Mouse (Mus musculus): Measurements from ENCODE around the gene Capn13. TPM values are rescaled to one million over a fixed set of nuclear protein-coding genes. Genes with fewer than 3 reads are reported as not detected.

The Capn13 gene
- 0.13 and 0.58 TPM in 2 replicates for polyA plus RNA-seq (2012; rRNA removed)

DNA sequence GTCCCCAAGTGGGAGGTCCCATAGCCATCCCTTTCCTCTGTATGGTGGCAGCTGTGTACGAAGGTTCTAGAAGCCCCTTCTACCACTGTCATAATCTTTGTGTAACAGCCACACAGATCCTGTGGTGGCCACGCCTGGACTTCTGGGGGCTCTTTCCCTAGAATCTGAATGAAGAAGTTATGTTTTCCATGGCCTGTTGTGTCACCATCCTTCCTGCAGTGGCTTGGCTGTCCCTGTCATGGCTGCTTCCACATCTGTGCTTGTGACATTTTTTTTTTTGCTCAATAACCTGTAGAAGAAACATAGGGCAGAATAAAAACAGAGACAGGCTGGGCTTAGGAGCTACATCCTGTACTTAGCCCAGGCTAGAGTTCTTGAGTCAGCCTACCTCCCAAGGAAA lies at the start of gene Capn13:
Gene Capn13 (minus strand): TSS at position 5 of the 400 bp plus-strand sequence.
- DNase-seq: no peak
- Histone ChIP-seq H3K4me1 (ENCODE audit: control insufficient read depth, insufficient read depth, low read length) (no peaks in the 10 kb centered on the region), H3K4me3 (replicated peaks; ENCODE audit: extremely low read depth, low read depth, low read length) (no peak within 1 kb of the TSS)
- WGBS: 78% methylated on average over 2 of the region's 2 CpGs
- TF ChIP-seq CTCF (IDR thresholded peaks at IDR 0.05; ENCODE audit: insufficient read depth, low read length) (no peak), POLR2A (IDR thresholded peaks at IDR 0.05; ENCODE audit: borderline replicate concordance, extremely low read depth, low read depth, low read length) (no peak)

DNA sequence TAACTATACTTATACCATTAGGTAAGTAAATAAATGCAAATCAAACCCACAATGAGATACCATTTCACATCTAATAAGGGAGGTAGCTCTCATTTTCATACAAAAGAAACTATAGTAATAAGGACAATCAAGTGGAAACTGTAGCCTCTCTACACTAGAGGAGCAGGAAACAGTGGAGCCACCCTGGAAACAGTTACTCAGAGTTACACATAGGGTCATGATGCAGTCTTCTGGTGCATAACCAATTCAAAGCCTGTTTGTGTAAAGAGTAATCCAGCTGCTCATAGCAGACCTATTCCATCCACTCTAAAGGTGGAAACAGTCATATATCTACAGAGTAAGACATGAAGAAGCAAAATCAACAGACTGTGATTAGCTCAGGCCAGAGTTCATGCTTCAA lies 48.4 kb upstream of the Capn13 start:
- H3K4me1 ChIP-seq (ENCODE audit: control insufficient read depth, insufficient read depth, low read length): no peaks in the 10 kb centered on the region
- TF ChIP-seq CTCF (IDR thresholded peaks at IDR 0.05; ENCODE audit: insufficient read depth, low read length) (no peak), POLR2A (IDR thresholded peaks at IDR 0.05; ENCODE audit: borderline replicate concordance, extremely low read depth, low read depth, low read length) (no peak)
- H3K4me3 ChIP-seq (replicated peaks; ENCODE audit: extremely low read depth, low read depth, low read length): no peak overlapping the region
- DNase-seq: no peak

DNA sequence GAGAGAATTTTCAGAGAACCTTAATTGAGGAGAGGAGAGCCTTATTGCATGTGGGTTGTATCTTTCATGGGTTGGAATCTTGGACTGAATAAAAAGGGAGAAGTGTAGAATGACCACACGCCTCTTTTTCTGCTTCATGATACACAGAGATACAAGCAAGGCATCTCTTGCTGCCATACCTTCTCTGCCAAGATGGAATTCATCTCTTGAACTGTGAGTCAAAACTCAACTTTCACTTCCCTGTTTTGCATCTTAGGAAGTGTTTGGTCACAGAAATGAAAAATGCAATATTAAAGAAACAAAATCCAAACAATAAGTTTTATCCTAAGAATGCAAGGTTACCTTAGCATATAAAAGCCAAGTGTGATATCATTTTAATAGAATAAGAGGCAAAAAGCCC lies 40.1 kb upstream of the Capn13 start:
- no peak for TF ChIP-seq POLR2A (IDR thresholded peaks at IDR 0.05; ENCODE audit: borderline replicate concordance, extremely low read depth, low read depth, low read length)
- no peak for TF ChIP-seq CTCF (IDR thresholded peaks at IDR 0.05; ENCODE audit: insufficient read depth, low read length)
- H3K4me1 ChIP-seq (ENCODE audit: control insufficient read depth, insufficient read depth, low read length): no peaks in the 10 kb centered on the region
- H3K4me3 ChIP-seq (replicated peaks; ENCODE audit: extremely low read depth, low read depth, low read length): no peak overlapping the region
- DNase-seq: no peak
- WGBS: 79% methylated on average over 1 of the region's 1 CpGs

DNA sequence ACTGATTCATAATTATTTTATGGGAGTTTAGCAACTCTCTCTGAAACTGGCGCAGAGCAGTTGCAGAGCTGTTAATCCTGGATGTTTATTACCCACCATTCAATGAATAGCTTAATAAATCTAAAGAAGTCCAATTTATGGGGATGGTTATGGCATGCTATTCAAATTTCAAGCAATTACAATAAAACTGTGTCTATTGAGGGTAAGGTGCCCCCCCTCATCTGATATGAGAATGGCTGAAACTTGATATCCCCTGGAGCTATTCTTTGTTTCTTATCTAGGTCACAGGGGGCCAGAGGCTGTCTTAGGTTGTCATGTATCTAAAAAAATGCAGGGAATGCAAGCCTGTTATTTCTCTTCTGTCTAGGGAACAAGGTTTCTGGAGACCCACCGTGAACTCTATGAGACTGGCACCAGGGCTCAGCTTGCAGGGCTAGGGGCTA lies 31.9 kb upstream of the Capn13 start:
- 46% methylated on average over 2 of the region's 2 CpGs for WGBS
- DNase-seq: no peak
- H3K4me3 ChIP-seq (replicated peaks; ENCODE audit: extremely low read depth, low read depth, low read length): no peak overlapping the region
- H3K4me1 ChIP-seq (ENCODE audit: control insufficient read depth, insufficient read depth, low read length): no peaks in the 10 kb centered on the region
- TF ChIP-seq CTCF (IDR thresholded peaks at IDR 0.05; ENCODE audit: insufficient read depth, low read length) (no peak), POLR2A (IDR thresholded peaks at IDR 0.05; ENCODE audit: borderline replicate concordance, extremely low read depth, low read depth, low read length) (no peak)

DNA sequence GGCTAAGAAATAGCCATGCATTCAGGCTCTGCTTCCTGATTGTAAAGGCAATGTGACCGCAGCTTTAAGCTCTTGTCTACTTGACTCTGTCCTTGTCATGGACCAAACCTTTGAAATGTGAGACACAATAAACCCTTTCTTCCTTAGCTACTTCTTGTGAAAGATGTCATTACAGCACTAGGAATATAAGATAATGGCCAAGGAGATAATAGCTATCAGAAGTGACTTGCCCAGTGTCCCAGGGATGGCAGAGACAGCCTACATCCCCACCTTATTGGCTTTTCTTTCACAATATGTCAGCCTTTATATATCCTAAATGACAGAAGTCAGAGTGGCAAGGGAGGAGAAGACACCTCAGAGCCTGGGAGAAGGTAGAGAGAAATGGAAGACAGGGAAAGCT lies 31.4 kb upstream of the Capn13 start:
- Histone ChIP-seq H3K4me3 (replicated peaks; ENCODE audit: extremely low read depth, low read depth, low read length) (no peak overlapping the region), H3K4me1 (ENCODE audit: control insufficient read depth, insufficient read depth, low read length) (no peaks in the 10 kb centered on the region)
- DNase-seq: no peak
- WGBS: 84% methylated on average over 1 of the region's 1 CpGs
- TF ChIP-seq POLR2A (IDR thresholded peaks at IDR 0.05; ENCODE audit: borderline replicate concordance, extremely low read depth, low read depth, low read length) (no peak), CTCF (IDR thresholded peaks at IDR 0.05; ENCODE audit: insufficient read depth, low read length) (no peak)

DNA sequence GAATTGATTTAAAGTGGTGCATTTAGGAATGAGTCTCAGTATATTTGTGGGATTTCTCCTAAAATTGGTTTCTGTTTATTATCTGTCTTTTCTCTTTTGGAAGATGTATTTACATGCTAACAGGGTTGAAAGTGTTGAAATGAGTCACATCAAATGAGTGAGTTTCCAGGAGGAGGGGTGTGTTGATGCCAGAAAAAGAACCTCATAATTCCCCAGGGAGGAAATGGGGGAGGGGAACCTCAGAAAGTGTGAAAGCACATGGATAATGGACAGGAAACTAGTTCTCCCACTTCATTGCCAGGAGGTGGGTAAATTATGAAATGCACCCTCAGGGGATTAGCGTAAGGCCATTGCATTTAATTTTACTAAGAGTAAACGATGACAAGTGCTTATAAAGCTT lies 16.7 kb upstream of the Capn13 start:
- no peak for TF ChIP-seq POLR2A (IDR thresholded peaks at IDR 0.05; ENCODE audit: borderline replicate concordance, extremely low read depth, low read depth, low read length)
- TF ChIP-seq CTCF (IDR thresholded peaks at IDR 0.05; ENCODE audit: insufficient read depth, low read length): no peak
- Histone ChIP-seq H3K4me3 (replicated peaks; ENCODE audit: extremely low read depth, low read depth, low read length) (no peak overlapping the region), H3K4me1 (ENCODE audit: control insufficient read depth, insufficient read depth, low read length) (no peaks in the 10 kb centered on the region)
- DNase-seq: no peak
- 28% methylated on average over 2 of the region's 2 CpGs for WGBS

DNA sequence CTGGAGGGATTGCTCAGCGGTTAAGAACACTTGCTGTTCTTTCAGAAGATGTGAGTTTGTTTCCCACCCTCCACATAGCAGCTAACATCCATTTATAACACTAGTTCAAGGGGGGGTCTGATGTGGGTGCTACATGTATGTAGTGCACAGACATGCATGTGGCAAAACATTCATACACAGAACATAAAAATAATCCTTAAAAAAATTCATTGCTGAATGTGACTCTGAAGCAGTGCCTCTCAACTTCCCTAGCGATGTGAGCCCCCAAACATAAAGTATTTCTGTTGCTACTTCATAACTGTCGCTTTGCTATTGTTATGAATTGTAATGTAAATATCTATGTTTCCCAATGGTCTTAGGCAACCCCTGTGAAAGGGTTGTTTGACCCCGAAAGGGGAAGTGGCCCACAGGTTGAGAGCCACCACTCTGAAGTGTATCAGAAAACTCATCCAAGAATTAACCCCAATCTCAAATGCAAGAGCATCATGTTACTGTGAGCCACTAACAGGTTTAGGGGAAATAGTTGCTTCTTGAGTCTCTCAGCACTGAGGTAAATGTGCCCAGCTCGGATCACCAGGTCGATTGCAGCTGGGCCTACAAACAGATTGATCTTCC lies 15.6 kb upstream of the Capn13 start:
- Histone ChIP-seq H3K4me3 (replicated peaks; ENCODE audit: extremely low read depth, low read depth, low read length) (no peak overlapping the region), H3K4me1 (ENCODE audit: control insufficient read depth, insufficient read depth, low read length) (no peaks in the 10 kb centered on the region)
- WGBS: 54% methylated on average over 6 of the region's 6 CpGs
- TF ChIP-seq POLR2A (IDR thresholded peaks at IDR 0.05; ENCODE audit: borderline replicate concordance, extremely low read depth, low read depth, low read length) (no peak), CTCF (IDR thresholded peaks at IDR 0.05; ENCODE audit: insufficient read depth, low read length) (no peak)
- DNase-seq: no peak

DNA sequence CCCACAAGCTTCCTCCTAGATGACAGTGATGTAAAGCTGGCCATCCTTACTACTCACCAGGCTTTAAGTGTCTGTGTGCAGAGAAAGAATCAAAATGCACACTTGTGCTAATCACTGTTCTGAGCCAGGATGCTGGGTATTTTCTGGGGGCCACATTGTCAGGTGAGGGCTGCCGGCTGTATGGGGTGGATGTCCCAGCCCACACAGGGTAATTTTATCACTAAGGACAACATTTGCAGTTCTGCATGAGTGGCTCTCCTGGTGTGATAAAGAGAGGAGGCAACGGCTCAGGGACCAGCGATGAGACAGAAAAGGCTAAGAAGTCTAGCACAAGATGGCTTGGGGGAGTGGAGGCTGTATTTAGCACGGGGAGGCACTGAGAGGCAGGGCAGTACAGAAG lies 11.2 kb upstream of the Capn13 start:
- WGBS: 38% methylated on average over 4 of the region's 4 CpGs
- no peaks in the 10 kb centered on the region for H3K4me1 ChIP-seq (ENCODE audit: control insufficient read depth, insufficient read depth, low read length)
- no peak for TF ChIP-seq CTCF (IDR thresholded peaks at IDR 0.05; ENCODE audit: insufficient read depth, low read length)
- TF ChIP-seq POLR2A (IDR thresholded peaks at IDR 0.05; ENCODE audit: borderline replicate concordance, extremely low read depth, low read depth, low read length): no peak
- no peak overlapping the region for H3K4me3 ChIP-seq (replicated peaks; ENCODE audit: extremely low read depth, low read depth, low read length)
- no peak for DNase-seq

DNA sequence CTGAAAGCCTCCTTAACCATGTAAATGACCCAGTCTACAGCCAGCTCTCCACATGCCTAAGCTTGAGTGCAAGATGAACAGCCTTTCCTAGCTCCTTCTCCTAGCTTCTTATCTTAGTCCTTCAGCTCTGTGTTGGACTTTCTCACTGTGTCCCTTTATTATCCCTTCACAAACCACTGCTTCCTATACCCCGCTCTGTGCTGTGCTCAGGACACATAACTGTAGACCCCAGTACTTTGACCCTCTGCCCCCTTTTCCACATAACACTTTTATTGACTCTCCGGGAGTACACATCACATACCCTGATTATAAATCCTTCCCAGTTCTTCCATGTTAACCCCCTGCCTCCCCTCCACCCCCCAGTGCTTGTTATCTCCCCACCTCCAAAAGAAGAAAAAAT lies 606 bp upstream of the Capn13 start:
- TF ChIP-seq CTCF (IDR thresholded peaks at IDR 0.05; ENCODE audit: insufficient read depth, low read length): no peak
- no peak for TF ChIP-seq POLR2A (IDR thresholded peaks at IDR 0.05; ENCODE audit: borderline replicate concordance, extremely low read depth, low read depth, low read length)
- Histone ChIP-seq H3K4me3 (replicated peaks; ENCODE audit: extremely low read depth, low read depth, low read length) (no peak overlapping the region), H3K4me1 (ENCODE audit: control insufficient read depth, insufficient read depth, low read length) (no peaks in the 10 kb centered on the region)
- no peak for DNase-seq
- 69% methylated on average over 2 of the region's 2 CpGs for WGBS

DNA sequence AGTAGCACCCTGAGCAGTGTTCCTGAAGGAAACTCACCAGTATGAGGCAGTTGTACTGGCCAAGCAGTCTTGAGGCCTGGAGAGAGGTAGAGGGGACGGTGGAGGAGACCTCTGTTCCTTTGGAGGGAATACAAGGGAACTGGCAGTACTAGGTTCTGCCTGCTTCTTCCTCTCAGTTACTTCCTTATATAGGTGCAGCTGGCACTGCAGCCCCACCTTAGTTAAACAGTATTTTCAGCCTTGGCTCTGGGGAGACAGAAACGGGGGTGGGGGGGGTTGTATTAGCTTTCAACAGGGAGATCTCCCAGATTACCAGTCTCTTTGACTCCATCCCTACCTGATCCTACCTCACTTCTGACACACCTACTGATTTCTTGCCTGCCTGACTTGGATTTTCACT lies 1.5 kb downstream of the Capn13 start:
- Histone ChIP-seq H3K4me1 (ENCODE audit: control insufficient read depth, insufficient read depth, low read length) (no peaks in the 10 kb centered on the region), H3K4me3 (replicated peaks; ENCODE audit: extremely low read depth, low read depth, low read length) (no peak overlapping the region)
- WGBS: 32% methylated on average over 2 of the region's 2 CpGs
- TF ChIP-seq CTCF (IDR thresholded peaks at IDR 0.05; ENCODE audit: insufficient read depth, low read length) (no peak), POLR2A (IDR thresholded peaks at IDR 0.05; ENCODE audit: borderline replicate concordance, extremely low read depth, low read depth, low read length) (no peak)
- DNase-seq: no peak
